Mouse (Mus musculus) ovary, postnatal 36 days (tissue): ENCODE data around the gene Hsdl2.
A peak's percentile ranks its signal among the peaks of the same experiment; 100 is the strongest.
"Not testable (repeated sequence)": the region's sequence is repeated elsewhere in the genome, so short reads cannot be mapped to it uniquely, and the experiment has no call there.

Source experiments
- DNase-seq: peaks from one replicate; pipeline ENCODE4 v3.0.0; 2022; ENCODE audit warnings: low spot score, mixed read lengths

Hsdl2 gene

DNA sequence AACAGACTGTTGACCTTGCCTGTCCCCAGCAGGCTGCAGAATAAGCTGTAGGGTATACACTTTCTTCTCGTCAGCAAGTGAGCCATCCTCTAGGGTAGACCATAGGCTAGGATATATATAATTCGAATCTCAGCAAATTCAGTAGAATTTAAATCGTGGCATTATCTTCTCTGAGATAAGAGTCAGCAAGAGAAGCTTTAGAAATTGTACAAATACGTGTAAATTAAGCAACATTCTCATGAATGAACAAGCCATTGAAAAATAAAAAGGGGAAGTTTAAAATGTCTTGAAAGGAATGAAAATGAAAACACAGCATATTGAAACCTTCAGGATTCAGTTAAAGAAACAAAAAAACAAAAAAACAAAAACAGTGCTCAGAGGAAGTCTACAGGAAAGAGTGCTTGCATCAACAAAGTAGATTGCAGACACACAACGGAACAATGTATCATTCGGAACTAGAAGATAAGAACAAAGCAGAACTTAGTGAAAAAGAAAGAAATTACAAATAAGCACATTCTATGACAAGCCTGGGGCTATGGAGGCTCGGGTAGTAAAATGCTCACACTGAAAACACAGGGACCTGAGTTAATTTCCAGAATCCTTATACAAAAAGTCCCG, 15.7 kb upstream of the Hsdl2 start:
- DNase-seq: no peak

DNA sequence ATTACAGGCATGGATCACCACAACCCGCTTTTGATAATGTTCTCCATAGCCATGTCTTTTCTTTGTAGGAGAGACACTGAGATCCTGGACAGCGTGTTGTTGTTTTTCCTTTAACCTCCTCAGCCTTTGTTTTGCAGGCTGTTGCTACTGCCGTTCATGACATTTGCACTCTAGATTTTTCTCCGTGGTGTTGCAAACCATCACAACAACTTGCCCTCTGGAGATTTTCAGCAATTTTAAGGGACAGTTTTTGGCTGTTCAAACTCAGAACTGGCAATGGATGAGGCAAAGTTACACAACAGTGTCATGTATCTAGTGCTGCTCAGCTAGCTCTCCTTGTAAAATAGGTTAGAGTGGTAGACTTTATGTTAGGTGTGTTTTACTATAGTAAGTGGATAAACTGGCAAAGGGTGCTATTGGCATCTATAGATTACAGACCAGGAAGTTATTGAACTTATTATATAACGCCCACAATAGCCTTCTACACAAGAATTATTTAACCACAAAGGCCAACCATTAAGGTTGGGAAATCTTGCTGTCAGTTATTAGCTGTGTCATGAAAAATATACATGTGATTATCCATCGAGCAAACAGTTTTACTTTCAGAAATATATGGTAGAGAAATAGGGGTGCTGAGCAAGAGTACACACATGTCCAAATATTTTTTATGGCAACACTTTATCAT, 13.6 kb upstream of the Hsdl2 start:
- DNase-seq: no peak

DNA sequence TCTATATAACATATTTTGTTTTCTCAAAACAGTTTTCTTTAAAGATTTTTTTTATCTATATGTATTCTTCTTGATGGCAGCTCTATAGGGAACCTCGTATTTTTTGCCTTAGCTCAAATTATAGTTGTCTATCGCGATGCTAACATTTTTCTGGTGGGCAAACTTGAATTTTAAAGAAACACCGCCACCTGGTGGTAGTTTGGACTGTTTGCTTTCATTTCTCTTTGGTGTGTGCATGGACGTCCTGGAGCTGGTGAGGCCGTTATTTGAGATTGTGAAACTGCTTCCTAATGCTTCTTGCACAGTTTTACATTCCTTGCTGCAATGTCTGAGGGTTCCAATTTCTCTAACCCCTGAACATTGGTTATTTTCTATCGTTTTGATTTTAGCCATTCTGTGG, 11.8 kb upstream of the Hsdl2 start:
- peak; percentile 29 for DNase-seq

DNA sequence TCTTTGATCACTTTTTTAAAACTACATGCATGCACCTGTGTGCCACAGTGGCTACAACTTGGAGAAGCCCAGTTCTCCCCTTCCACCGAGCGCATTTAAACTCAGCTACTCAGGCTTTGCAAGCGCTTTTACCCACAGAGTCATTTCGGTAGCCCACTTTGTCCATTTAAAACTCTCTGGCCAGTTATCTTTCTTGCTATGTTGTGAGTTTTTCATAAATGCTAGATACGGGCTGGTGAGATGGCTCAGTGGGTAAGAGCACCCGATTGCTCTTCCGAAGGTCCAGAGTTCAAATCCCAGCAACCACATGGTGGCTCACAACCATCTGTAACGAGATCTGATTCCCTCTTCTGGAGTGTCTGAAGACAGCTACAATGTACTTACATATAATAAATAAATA, 10.8 kb upstream of the Hsdl2 start:
- DNase-seq: not testable (repeated sequence)

DNA sequence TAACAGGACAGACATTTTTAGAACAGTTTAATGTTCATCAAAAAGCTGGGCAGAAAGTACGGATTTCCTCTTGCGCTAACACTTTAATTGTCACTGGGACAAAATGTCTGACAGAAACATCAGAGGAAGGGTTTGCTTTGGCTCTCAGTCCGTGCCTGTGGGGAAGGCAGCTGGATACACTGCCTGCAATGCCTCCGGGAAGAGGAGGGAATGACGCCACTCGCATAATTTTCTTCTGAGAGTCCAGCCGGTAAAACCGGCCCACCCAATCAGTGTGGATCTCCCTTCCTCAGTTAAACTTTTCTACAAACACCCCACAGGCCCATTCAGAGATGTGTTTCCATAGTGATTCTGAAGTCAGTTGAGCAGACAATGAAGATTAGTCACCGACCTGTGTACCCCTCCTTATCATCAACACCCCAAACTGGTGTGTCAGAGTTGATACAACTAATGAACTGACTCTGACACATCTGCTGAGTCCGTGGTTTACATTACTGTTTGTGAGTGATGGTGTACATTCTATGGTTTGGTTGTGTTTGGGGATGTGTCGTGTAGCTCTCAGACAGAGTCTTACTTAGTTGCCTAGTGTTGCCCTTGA, 8.7 kb upstream of the Hsdl2 start:
- DNase-seq: no peak

DNA sequence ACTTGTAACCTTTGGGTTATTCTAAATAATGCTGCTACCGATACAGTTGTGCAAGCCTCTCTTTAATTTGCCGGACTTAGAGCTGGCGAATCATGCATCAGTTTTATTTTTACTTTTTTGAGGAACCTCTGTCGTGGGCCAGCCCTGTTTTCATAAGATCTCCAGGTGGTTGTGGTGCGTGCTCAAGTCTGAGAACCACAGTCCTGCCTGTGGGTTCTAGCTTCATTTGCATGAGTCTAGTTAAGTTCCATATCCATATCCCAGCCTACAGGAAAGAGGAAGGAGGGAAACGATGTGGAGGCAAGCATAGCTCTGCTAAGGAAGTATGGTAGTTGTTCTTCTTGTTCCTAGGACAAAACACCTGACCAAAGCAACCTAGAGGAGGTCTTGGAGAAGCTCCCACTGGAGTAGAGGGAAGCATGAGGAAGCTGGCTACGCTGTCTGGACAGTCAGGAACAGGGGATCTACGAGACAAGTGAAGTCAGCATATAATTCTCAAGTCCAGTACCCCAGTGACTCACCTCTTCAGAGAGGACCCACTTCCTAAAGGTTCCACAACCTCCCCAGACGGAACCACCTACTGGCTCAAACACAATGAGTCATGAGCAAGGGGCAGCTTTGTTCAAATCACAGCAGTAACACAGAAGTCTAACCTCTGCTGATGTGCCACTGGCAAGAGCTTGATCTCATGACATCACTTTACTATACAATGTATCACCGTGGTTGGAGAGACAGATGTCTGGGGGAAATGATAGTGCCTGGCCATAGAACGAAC, 6.0 kb upstream of the Hsdl2 start:
- DNase-seq: no peak

DNA sequence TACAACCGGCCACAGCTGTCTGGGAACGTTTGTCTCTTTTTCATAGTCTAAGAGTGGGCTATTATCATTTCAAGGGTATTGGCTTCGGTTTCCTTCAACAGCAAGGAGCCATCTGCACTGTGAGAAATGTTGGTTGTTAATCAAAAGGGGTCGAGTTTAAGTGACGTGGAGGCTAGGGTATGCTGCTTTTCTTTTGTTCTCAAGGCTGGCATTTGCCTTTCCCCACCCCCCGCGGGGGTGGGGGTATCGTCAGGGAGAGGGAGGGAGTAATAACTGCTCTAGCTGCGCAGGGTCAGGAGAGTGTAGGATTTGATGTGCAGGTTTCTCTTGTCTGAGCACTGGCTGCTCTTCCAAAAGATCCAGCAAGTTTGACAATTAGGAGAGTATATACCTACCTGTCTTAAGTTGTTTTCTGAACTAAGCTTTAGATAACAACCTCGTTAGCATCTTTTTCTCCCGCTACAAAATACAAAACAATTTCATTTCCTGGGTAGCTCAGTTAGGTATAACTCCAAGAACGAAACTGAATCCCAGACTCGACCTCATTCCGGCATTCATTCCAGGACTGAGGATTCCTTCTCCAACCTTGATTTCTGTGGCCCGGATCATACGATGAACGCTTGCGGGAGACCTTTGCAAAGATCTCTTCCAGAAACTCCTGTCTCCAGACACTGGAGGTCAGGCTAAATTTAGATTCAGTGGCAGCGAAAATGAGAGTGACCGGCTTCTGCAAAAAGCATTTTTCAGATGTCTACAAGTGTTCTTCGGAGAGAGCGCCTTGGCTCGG, 675 bp upstream of the Hsdl2 start:
- peak; percentile 47 for DNase-seq

DNA sequence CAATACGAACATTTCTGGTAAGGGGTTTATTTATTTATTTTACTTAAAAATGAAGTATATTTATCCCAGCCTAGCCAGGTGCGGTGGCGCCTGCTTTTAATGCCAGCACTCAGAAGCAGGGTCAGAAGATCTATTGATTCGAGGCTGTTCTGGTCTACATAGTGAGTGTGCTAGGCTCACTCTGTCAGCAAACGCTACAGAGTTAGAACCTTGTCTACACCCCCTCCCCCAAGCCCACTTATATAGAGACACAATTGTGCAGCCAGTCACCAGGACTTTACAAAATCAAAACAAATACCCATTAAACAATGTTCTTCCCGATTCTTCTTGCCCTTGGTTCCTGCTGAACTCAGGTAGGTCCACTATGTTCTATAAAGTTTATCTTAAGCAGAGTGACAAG, 823 bp downstream of the Hsdl2 start:
- no peak for DNase-seq

DNA sequence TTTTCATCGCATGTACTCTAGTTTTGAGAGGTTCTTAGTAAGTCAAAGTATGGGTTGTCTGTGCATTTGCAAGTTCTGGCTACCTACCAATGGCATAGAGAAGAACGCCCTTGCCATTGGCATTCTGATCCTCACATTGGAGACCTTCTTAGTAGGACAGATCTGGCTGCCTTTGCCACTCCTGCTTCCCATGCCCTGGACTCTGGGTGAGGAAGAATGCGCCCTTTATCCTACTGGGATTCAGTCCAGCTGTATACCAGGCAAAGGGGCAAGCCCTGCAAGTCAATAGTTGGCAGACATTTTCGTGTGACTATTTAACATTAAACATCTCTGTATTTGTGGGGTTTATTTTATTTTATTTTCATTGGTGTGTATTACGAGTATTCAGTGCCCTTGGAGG, 3.7 kb downstream of the Hsdl2 start:
- DNase-seq: peak; percentile 21

DNA sequence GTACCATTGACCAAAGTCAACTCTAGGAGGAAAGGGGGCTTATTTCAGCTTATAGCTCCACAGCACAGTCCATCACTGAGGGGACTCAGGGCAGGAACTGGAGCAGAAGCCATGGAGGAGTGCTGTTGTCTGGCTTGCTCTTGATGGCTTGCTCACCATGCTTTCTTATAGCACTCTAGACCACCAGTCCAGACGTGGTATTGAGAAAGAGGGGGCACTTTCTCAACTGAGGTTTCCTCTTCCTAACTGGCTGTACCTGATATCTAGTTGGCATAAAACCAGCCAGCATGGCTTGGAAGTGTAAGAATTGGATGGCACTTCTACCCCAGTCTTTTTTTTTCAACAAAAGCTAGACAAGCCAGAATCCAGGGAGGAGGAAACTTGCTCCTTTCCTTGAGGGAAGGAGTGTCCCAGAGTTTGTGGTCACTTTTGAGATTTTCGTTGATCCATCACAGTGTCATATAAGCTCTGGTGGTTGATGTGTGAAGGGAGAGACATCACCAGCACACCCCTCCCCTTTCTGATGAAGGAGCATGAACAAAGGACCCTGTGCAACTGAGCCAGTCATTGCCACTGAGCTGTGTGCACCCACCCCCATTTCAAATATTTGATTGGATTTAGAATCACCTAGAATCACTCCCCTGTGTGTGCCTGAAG, 6.0 kb downstream of the Hsdl2 start:
- DNase-seq: no peak

DNA sequence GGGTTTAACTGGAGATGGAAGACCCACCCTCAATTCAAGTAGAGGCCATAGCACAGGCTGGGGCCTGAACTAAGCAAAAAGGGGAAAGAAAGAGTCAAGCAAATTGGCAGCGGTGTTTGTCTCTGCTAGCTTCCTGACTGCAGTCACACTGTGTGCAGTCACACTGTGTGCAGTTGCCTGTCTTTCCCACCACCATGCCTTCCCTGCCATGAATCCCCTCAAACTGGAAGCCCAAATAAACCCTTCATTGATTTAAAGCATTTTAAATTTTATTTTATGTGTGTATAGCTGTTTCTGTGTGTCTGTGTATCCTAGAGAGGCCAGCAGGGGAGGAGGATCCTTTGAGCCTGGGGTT, 6.5 kb downstream of the Hsdl2 start:
- no peak for DNase-seq

DNA sequence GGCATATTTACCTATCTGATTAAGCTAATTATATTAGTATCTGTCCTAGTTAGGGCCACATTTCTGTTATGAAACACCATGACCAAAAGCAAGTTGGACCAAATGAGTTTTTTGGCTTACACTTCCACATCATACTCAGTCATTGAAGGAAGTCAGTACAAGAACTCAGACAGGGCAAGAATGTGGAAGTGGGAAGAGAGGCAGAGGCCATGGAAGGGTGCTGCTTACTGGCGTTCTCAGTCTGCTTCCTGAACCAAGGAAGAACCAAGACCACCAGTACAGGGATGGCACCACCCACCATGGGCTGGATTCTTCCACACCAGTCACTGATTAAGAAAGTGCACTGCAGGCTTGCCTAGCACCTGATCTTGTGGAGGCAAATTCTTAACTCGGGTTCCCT, 13.3 kb downstream of the Hsdl2 start:
- no peak for DNase-seq

DNA sequence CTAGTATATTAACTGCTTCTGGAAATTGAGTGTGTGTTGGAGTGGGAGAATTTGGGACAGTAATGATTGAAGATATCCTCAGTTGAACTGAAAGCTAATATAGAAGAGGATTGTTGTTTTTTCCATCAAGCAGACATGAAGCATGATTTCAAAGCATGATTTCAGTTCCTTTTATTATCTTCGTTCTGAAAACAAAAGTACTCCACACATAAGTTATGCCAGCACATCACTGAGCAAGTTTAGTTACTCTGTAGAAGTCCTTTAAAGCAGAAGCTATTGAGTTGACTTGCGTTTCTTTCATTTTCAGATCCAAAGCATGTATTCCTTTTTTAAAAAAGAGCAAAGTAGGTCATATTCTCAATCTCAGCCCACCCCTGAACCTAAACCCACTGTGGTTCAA, 15.2 kb downstream of the Hsdl2 start:
- DNase-seq: no peak

DNA sequence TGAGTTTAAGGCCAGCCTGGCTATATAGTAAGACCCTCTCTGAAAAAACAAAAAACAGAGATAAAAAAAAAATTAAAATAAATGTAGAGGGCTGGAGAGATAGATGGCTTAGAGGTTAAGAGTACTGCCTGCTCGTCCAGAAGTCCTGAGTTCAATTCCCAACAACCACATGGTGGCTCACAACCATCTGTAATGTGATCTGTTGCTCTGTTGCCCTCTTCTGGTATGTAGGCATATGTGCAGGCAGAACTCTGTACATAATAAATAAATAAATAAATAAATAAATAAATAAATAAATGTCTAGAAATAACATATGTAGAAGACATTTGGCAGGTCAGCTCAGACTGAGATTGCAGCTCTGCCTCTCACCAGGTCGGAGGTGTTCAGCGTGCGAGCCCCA, 21.3 kb downstream of the Hsdl2 start:
- no peak for DNase-seq

DNA sequence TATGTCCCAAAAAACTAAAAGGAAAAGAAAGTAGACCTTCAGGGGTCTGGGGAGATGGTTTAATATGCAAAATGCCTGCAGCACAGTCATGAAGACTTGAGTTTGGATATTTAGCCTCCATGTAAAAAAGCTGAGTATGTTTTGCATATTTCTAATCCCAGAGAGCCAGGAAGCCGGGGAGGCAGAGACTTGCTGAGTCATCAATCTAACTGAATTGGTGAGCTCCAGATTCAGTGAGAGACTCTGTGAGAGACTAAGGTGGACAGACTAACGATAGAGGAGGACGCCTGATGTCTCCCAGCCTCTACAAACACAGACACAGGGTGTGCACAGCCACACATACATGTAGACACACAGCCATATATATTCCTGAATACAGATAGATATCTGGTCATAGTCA, 23.5 kb downstream of the Hsdl2 start:
- no peak for DNase-seq

DNA sequence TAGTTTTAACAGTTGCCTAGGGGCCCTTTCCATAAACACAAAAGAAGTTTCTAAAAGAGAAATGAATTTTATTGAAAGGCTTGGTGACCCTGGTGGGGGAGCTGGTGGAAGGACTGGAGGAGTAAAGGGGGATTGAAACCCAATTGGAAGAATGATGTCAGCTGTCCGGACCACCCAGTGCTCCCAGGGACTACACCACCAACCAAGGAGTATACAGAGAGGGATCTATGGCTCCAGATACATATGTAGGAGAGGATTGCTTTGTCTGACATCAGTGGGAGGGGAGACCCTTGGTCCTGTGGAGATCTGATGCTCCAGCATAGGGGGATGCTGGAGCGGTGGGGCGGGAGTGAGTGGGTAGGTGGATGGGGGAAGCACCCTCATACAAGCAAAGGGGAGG, 24.1 kb downstream of the Hsdl2 start:
- no peak for DNase-seq

DNA sequence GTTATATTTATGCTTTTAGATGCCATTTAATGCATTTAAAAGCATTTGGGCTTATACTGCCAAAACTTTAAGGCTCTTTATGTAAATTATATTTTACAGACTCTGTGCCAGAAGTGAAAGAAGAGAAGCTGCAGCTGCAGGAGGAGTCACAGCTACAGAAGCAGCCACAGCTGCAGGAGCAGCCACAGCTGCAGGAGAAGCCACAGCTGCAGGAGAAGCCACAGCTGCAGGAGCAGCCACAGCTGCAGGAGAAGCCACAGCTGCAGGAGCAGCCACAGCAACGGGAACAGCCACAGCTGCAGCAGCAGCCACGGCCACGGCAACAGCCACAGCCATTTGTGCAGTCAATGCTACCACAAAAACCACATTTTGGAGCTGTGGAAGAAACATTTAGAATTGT, 29.0 kb downstream of the Hsdl2 start:
- DNase-seq: no peak

DNA sequence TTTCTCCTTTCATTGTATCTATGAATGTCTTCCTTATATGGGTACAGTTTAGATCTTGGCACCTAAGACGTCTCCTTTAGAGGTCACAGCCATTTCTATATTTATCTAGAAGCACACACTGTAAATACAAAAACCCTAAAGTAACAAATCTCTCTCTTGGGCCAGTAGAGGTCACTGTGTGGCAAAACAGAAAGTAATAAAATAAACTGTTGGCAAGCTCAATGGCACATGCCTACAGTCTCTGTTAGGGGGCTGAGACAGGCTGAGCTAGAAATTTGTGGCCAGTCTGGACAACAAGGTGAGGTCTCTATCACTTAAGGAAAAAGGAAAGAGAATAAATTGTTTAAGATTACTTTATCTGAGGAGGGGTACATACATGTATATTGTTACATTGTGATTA, 33.6 kb downstream of the Hsdl2 start:
- DNase-seq: no peak

DNA sequence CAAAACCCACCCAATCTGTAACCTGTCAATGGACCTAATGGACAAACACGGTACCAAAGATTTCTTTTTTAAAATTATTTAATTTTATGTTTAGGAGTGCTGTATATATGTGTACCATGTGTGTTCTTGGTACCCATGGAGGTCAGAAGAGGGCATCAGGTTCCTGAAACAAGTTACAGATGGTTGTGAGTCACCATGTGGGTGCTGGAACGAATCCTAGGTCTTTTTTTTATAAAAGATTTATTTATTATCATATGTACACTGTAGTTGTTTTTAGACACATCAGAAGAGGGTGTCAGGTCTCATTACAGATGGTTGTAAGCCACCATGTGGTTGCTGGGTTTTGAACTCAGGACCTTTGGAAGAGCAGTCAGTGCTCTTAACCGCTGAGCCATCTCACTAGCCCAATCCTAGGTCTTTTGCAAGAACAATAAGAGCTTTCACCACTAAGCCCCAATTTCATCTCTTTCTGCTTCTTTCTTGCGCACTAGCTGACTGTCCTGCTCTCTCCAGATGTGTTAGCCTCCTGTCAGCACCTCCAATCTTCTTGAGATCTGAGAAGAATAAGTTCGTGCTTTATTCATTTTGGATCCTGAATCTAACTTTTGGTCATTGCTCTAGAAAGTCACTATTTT, 38.4 kb downstream of the Hsdl2 start:
- DNase-seq: no peak

DNA sequence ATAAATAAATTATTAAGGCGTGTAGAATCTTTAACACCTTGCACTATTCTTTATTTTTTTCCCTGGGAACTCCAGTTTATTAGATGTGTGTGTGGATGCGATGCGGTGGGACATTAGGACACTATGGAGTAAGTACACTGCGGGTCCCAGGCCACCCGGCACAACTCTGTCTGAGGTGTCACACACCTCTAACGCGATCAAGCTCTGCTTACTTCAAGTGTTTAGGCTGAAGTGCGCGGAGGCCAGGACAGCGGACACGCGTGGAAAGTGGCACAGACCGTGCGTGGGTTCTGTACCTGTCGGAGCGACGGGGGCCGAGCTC, 44.3 kb downstream of the Hsdl2 start:
- no peak for DNase-seq
